Mouse (Mus musculus): ENCODE measurements around the gene Mrm1.

GRCm38 (mm10) chr11:84827901-84828503 lies 8.7 kb upstream of the Mrm1 start:
- TF ChIP-seq POLR2A (IDR thresholded peaks at IDR 0.05; ENCODE audit: low read depth, low read length) (no peak), CTCF (IDR thresholded peaks at IDR 0.05; ENCODE audit: extremely low read depth, insufficient read length, insufficient replicate concordance, low read depth, low read length) (no peak)
